Mouse (Mus musculus) liver, adult (tissue): Measurements from ENCODE around the gene Pramef20.
"Not testable (repeated sequence)": the region's sequence is repeated elsewhere in the genome, so short reads cannot be mapped to it uniquely, and the experiment has no call there.

Experiments
- GATA4 ChIP-seq: IDR thresholded peaks from 2 replicates; pipeline ENCODE4 v1.6.1; 2014; ENCODE audit warnings: mild to moderate bottlenecking, low read length; ENCODE audit not compliant: insufficient replicate concordance

Pramef20 gene

GRCm38 (mm10) chr4:144377911-144378310 is at the start of gene Pramef20:
TSS of gene Pramef20 (minus strand) at chr4:144377933.
- no peak for TF ChIP-seq GATA4

- no peak for TF ChIP-seq GATA4
Observed at GRCm38 (mm10) chr4:144424590-144424989, 46.9 kb upstream of the Pramef20 start.

- no peak for TF ChIP-seq GATA4
Observed at GRCm38 (mm10) chr4:144420644-144421043, 42.9 kb upstream of the Pramef20 start.

DNA sequence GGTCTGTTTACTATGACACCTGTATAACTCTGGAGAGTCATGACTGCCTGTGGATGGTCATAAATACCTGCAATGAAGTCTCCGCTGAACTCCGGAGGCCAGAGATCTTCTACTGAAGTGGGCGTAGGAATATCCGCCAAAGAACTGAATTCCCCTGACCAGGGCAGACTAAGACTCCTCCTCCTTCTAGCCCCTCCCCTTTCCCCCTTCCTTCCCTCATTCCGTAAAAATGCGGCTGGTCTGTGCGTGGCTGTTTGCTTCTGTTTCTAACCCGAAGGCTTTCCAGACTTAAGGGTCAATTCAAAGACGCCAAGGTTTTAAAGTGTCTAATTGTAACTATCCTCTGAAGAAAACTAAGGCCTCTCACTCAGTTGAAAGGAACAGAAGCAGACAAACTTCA is 30.6 kb upstream of the Pramef20 start, which contains the start of gene Pramef12:
TSS of gene Pramef12 (minus strand) at position 175 of the 400 bp plus-strand sequence.
- no peak for TF ChIP-seq GATA4

GRCm38 (mm10) chr4:144406261-144406660 is 28.5 kb upstream of the Pramef20 start:
- TF ChIP-seq GATA4 = no peak

DNA sequence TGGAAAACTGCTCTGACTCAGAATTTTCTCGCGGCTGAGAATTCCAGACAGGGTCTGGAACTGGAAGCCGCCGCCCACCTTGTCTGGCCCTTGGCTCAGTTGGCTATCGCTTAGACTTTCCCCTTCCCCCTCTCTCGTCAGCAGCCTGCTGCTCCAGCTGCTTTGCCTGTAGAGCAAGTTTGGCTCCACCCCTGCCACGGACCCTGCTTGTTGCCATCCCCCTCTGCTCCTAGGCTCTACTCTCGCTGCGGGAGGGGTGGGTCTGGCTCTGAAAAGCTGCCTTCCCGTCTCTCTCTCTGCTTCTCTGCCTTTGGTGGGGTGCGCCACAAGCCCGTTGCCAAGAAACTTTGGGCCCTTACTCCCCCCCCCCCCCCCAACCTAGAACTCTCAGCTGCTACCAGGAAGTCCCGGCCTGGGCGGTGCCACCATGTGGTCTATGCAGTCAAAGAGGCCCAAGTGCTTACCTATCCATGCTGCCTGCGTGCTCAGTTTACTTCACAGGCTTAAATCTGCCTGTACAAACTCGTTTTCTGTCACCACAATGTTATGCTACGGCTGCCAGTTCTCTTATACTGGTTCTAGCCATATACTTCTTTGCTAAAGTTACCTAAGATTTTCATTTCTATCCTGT is 26.8 kb upstream of the Pramef20 start:
- no peak for TF ChIP-seq GATA4

GRCm38 (mm10) chr4:144402712-144403111 is 25.0 kb upstream of the Pramef20 start:
- no peak for TF ChIP-seq GATA4

DNA sequence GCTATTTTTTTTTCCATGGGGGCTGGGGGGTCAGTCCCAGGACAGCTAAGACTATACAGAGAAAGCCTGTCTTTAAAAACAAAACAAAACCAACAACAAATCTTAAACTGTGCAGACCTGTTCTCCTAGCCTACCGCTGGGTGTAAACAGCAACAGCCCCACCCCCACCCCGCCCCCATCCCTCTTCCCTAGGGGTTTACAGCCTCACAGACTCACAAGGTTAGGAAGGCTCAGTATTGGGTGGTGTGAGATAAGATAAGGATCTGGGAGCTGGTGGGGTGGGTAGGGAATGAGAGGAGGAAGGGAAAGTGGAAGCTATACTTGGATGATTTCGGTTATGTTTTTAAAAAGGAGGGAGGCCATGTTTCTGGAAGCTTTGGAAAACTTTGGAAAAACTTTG is 18.6 kb upstream of the Pramef20 start:
- TF ChIP-seq GATA4 = no peak

DNA sequence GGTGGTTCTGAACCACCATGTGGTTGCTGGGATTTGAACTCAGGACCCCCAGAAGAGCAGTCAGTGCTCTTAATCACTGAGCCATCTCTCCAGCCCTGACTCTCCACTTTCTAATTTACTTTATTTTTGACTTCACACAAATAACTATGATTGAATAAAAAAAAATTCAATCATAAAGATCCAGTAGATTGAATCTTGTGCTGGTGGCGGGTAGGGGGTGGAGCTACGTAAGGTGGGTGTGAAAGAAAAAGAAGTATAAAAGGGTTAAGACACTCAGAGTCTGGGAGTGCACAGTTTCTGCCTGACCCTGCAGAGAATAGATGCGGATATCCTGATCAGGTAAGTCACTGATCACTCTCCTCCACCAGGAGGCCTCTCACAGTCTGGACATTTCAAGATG is 20.1 kb downstream of the Pramef20 start, which contains the start of gene Gm13119:
TSS of gene Gm13119 (plus strand) at position 301 of the 400 bp plus-strand sequence.
- not testable (repeated sequence) for TF ChIP-seq GATA4

- TF ChIP-seq GATA4 = not testable (repeated sequence)
Observed at GRCm38 (mm10) chr4:144329949-144330348, 47.8 kb downstream of the Pramef20 start, which contains the start of gene Gm13128. TSS of gene Gm13128 (plus strand) at chr4:144330249.
